ENCODE assay signal across 17 mouse cellular contexts in genomic region chr11:51586411-51586810, GRCm38 (mm10). TPM values are rescaled to one million over a fixed set of nuclear protein-coding genes. Genes with fewer than 3 reads are reported as not detected.
DNase-seq lines count a peak whose midpoint lies in the region; ATAC-seq and TF ChIP-seq lines count a peak whose summit lies in the region.
"Had no signal": no experiment of that assay in that cellular context is flagged by ENCODE, and none has a peak within 500 bp of the region (broad histone marks: within the 10 kb centered on the region; RNA-seq: fewer than 3 reads in every experiment).

No protein-coding gene starts in this region.

- DNase-seq in cerebellum, adult 9-10 months = peak; percentile 33
- no peak for DNase-seq in cerebellum, adult 11 months
- DNase-seq in heart, postnatal 4 days = no peak
- no peak for DNase-seq in neural tube, embryonic 10.5 days (ENCODE audit: extremely low spot score, low spot score)
- DNase-seq in liver, postnatal 0 days = no peak
- no peak for DNase-seq in ovary, postnatal 36 days (ENCODE audit: low spot score)
- DNase-seq: adrenal gland, adult 8-10 months; cerebellum, adult 11-12 months; gastrocnemius, adult 2 months; heart, adult 18-20 months; lung, adult 18-20 months; lung, postnatal 36 days had no signal

- no peak for TF ChIP-seq CTCF in liver, postnatal 0 days (IDR thresholded peaks at IDR 0.05; ENCODE audit: low read depth)

- H3K9me3 ChIP-seq in heart, embryonic 13.5 days = no peaks in the 10 kb centered on the region
- H3K9me3 ChIP-seq in neural tube, embryonic 15.5 days (replicated peaks) = no peaks in the 10 kb centered on the region
- no peaks in the 10 kb centered on the region for H3K9me3 ChIP-seq in liver, postnatal 0 days (ENCODE audit: low read length)
- H3K9me3 ChIP-seq: embryonic facial prominence, embryonic 13.5 days; heart, embryonic 15.5 days had no signal

- TF ChIP-seq EP300 in liver, postnatal 0 days (IDR thresholded peaks at IDR 0.05; ENCODE audit: low read depth) = no peak

- no peak for ATAC-seq in heart, embryonic 13.5 days (ENCODE audit: extremely low read depth, insufficient number of reproducible peaks, low FRiP score, low TSS enrichment)
- ATAC-seq in neural tube, embryonic 15.5 days (ENCODE audit: low FRiP score) = no peak
- ATAC-seq in liver, postnatal 0 days = no peak

- peak overlapping the region; percentile 93 for H3K9ac ChIP-seq in heart, embryonic 13.5 days
- no peak overlapping the region for H3K9ac ChIP-seq in neural tube, embryonic 15.5 days (replicated peaks)
- 0 out of 2 replicates have a peak overlapping the region, but pooled peaks have one; percentile 0 for H3K9ac ChIP-seq in liver, postnatal 0 days (replicated peaks)

- H3K4me1 ChIP-seq in heart, embryonic 13.5 days = peaks cover 41% of the 10 kb centered on the region
- peaks cover 20% of the 10 kb centered on the region for H3K4me1 ChIP-seq in neural tube, embryonic 15.5 days
- peaks cover 21% of the 10 kb centered on the region for H3K4me1 ChIP-seq in liver, postnatal 0 days (ENCODE audit: insufficient read depth)

- peaks cover 57% of the 10 kb centered on the region for H3K36me3 ChIP-seq in heart, embryonic 13.5 days
- H3K36me3 ChIP-seq in neural tube, embryonic 15.5 days = peaks cover 42% of the 10 kb centered on the region
- peaks cover 35% of the 10 kb centered on the region for H3K36me3 ChIP-seq in liver, postnatal 0 days (replicated peaks; ENCODE audit: insufficient read depth, low read length)

- no peak overlapping the region for H3K27ac ChIP-seq in heart, embryonic 13.5 days (replicated peaks)
- H3K27ac ChIP-seq in neural tube, embryonic 15.5 days (replicated peaks) = 0 out of 2 replicates have a peak overlapping the region, but pooled peaks have one; percentile 15
- H3K27ac ChIP-seq in liver, postnatal 0 days (ENCODE audit: low read depth) = no peak overlapping the region
- H3K27ac ChIP-seq: gastrocnemius, adult 2 months; heart, embryonic 15.5 days had no signal

- no peak overlapping the region for H3K4me3 ChIP-seq in heart, embryonic 13.5 days
- no peak overlapping the region for H3K4me3 ChIP-seq in neural tube, embryonic 15.5 days (replicated peaks)
- no peak overlapping the region for H3K4me3 ChIP-seq in liver, postnatal 0 days (ENCODE audit: low read depth, low read length)

- H3K4me2 ChIP-seq in heart, embryonic 13.5 days = no peak overlapping the region
- H3K4me2 ChIP-seq in neural tube, embryonic 15.5 days = no peak overlapping the region
- H3K4me2 ChIP-seq in liver, postnatal 0 days (ENCODE audit: low read depth, low read length) = no peak overlapping the region
- H3K4me2 ChIP-seq: midbrain, embryonic 11.5 days had no signal

- no peaks in the 10 kb centered on the region for H3K27me3 ChIP-seq in heart, embryonic 13.5 days (replicated peaks)
- no peaks in the 10 kb centered on the region for H3K27me3 ChIP-seq in neural tube, embryonic 15.5 days (replicated peaks)
- H3K27me3 ChIP-seq in liver, postnatal 0 days (ENCODE audit: insufficient read depth, low read length) = no peaks in the 10 kb centered on the region
- H3K27me3 ChIP-seq: embryonic facial prominence, embryonic 13.5 days; heart, embryonic 15.5 days had no signal

- WGBS in heart, embryonic 13.5 days = 89% methylated on average over 13 of the region's 13 CpGs
- 93% methylated on average over 13 of the region's 13 CpGs for WGBS in neural tube, embryonic 15.5 days
- WGBS in liver, postnatal 0 days (ENCODE audit: insufficient replicate concordance) = 79% methylated on average over 13 of the region's 13 CpGs

RNA-seq across cellular contexts. Expression of gene Phykpl, which starts 1.9 kb away (rescaled TPM):
- polyA plus RNA-seq in heart, embryonic 13.5 days (2015; fragmentation: Nextera tagmentation; extraction: Ambion mirVana) = 13.1 and 14.6 TPM in 2 replicates
- 10 to 100 TPM; 11.7 to 12.3 TPM for total RNA-seq in heart, postnatal 4 days (2021)
- polyA plus RNA-seq in neural tube, embryonic 15.5 days (2015; fragmentation: Nextera tagmentation; extraction: Ambion mirVana) = 8.1 and 10.9 TPM in 2 replicates
- 14.5 TPM in 2 replicates for polyA plus RNA-seq in liver, postnatal 0 days (2015; fragmentation: Nextera tagmentation; extraction: Ambion mirVana)

RNA-seq across cellular contexts. Expression of gene Hnrnpab, which starts 20.2 kb away (rescaled TPM):
- 273 and 282 TPM in 2 replicates for polyA plus RNA-seq in heart, embryonic 13.5 days (2015; fragmentation: Nextera tagmentation; extraction: Ambion mirVana)
- 100 to 1,000 TPM; 366 to 372 TPM for total RNA-seq in heart, postnatal 4 days (2021)
- polyA plus RNA-seq in neural tube, embryonic 15.5 days (2015; fragmentation: Nextera tagmentation; extraction: Ambion mirVana) = 241 and 285 TPM in 2 replicates
- 114 and 130 TPM in 2 replicates for polyA plus RNA-seq in liver, postnatal 0 days (2015; fragmentation: Nextera tagmentation; extraction: Ambion mirVana)

RNA-seq across cellular contexts. Expression of gene Nhp2, which starts 33.1 kb away (rescaled TPM):
- polyA plus RNA-seq in heart, embryonic 13.5 days (2015; fragmentation: Nextera tagmentation; extraction: Ambion mirVana) = 101 and 102 TPM in 2 replicates
- 10 to 100 TPM; 41.4 to 42.4 TPM for total RNA-seq in heart, postnatal 4 days (2021)
- polyA plus RNA-seq in neural tube, embryonic 15.5 days (2015; fragmentation: Nextera tagmentation; extraction: Ambion mirVana) = 96.3 and 117 TPM in 2 replicates
- 70.1 and 76.2 TPM in 2 replicates for polyA plus RNA-seq in liver, postnatal 0 days (2015; fragmentation: Nextera tagmentation; extraction: Ambion mirVana)

RNA-seq across cellular contexts. Expression of gene Rmnd5b, which starts 49.3 kb away (rescaled TPM):
- polyA plus RNA-seq in heart, embryonic 13.5 days (2015; fragmentation: Nextera tagmentation; extraction: Ambion mirVana) = 31.0 and 33.5 TPM in 2 replicates
- 10 to 100 TPM; 24.3 to 27.4 TPM for total RNA-seq in heart, postnatal 4 days (2021)
- polyA plus RNA-seq in neural tube, embryonic 15.5 days (2015; fragmentation: Nextera tagmentation; extraction: Ambion mirVana) = 79.1 and 79.8 TPM in 2 replicates
- polyA plus RNA-seq in liver, postnatal 0 days (2015; fragmentation: Nextera tagmentation; extraction: Ambion mirVana) = 13.0 and 16.0 TPM in 2 replicates
